Mouse (Mus musculus) forebrain, embryonic 14.5 days (tissue): ENCODE measurements at regions not wholly inside any gene's neighbourhood (a gene's known extent, or its start where the extent isn't known, plus 50 kb on each side); places are given as distances from the start of the nearest gene placed in this dataset.

Experiments
- ATAC-seq: fragments of 200-750 bp; cut with Nextera tagmentation; 2 replicates; pipeline ENCODE4 v1.8.0; 2017; ENCODE audit warnings: mild to moderate bottlenecking, moderate library complexity
- DNase-seq: peaks from one replicate; pipeline ENCODE4 v3.0.0-alpha.2; 2015; ENCODE audit warnings: low spot score
- H3K27ac ChIP-seq: fragments of 300-500 bp; sonication (generic); 2 replicates; pipeline ENCODE4 v1.5.1; 2014; ENCODE audit warnings: low read depth, mild to moderate bottlenecking, control low read depth, low read length, moderate library complexity
- H3K27me3 ChIP-seq: fragments of 300-500 bp; sonication (generic); replicated peaks from 2 replicates; pipeline ENCODE4 v1.6.1; 2014; ENCODE audit warnings: low read length, control low read depth, mixed read lengths; ENCODE audit not compliant: control insufficient read depth, insufficient read depth
- H3K36me3 ChIP-seq: fragments of 300-500 bp; sonication (generic); 2 replicates; pipeline ENCODE4 v1.6.1; 2014; ENCODE audit warnings: low read length, control low read depth; ENCODE audit not compliant: control insufficient read depth, insufficient read depth
- H3K4me1 ChIP-seq: fragments of 300-500 bp; sonication (generic); 2 replicates; pipeline ENCODE4 v1.6.1; 2014; ENCODE audit warnings: antibody characterized with exemption, low read length, control low read depth; ENCODE audit not compliant: control insufficient read depth, insufficient read depth
- H3K4me2 ChIP-seq: fragments of 300-500 bp; sonication (generic); 2 replicates; pipeline ENCODE4 v1.6.1; 2014; ENCODE audit warnings: mild to moderate bottlenecking, control low read depth, low read length
- H3K4me3 ChIP-seq: fragments of 300-500 bp; sonication (generic); 2 replicates; pipeline ENCODE4 v1.5.1; 2014; ENCODE audit warnings: low read depth, low read length, control low read depth
- H3K9ac ChIP-seq: fragments of 300-500 bp; sonication (generic); 2 replicates; pipeline ENCODE4 v1.6.1; 2014; ENCODE audit warnings: mild to moderate bottlenecking, low read length, control low read depth, moderate library complexity
- H3K9me3 ChIP-seq: fragments of 300-500 bp; sonication (generic); replicated peaks from 2 replicates; pipeline ENCODE4 v1.6.1; 2016; ENCODE audit warnings: low read length, control low read depth, mixed read lengths; ENCODE audit not compliant: control insufficient read depth
- WGBS: fragments of 180-500 bp; shearing (Covaris S2); extraction: QIAGEN DNeasy Blood & Tissue Kit; methylation state at CpG from one replicate; pipeline ENCODE4 v1.1.7; 2014; 5-methylcytosine and 5-hydroxymethylcytosine counted together

DNA sequence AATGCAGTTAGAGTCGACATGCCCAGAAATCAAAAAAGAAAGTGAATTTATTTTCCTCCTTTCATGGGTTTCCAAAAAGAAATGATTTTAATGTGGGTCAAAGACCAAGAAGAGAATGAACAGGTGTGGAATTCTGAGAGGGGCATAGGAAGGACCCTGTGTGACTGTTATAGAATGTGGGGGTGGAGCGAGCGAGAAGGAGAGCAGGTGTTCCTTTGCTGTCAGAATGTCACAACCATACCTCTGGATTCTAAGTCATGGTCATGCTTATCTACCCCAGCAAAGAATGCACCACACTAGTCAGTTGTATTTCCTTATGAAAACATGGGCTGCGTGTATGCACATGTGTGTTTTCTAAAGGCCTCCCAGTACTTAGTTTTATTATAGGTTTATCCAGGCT lies 168.9 kb upstream of the Itga4 start:
- no peak overlapping the region for H3K4me3 ChIP-seq
- ATAC-seq = no peak
- no peak overlapping the region for H3K27ac ChIP-seq
- H3K9ac ChIP-seq = no peak overlapping the region
- no peaks in the 10 kb centered on the region for H3K9me3 ChIP-seq
- no peaks in the 10 kb centered on the region for H3K27me3 ChIP-seq
- DNase-seq = no peak
- H3K4me1 ChIP-seq = no peaks in the 10 kb centered on the region
- 94% methylated on average over 4 of the region's 4 CpGs for WGBS
- H3K4me2 ChIP-seq = no peak overlapping the region
- no peaks in the 10 kb centered on the region for H3K36me3 ChIP-seq

DNA sequence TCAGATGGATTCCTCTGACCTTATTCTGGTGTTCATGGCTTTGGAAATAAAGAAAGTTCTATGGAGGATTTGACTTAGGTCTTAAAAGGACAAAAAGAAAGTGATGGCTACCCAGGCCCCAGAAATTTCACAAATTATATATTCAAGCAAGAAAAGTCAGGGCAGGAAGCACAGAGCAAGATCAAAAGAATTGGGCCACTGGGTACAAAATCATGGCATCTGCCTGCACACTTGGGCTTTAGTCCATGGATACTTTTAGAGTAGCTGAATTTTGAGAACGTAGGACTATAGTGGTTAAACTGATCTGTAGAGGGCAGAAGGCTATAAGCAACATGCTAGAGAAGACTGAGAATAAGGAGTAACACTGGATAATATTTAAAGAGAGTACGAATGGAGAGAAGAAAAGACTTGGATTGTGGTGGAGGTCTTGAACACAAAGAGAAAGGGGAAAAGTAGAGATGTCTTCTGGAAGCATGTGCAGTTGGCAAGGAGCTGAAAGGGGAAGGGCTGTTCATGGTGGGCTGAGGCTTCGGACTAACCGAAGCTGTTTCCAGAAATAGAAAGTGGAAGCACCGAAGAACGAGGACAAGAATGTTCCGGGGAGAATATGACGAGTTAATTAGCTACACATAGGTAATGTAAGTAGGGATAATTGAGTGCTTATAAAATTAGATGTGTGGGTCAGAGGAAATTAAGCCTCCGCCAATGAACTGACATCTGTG lies 168.2 kb upstream of the Itga4 start:
- Histone ChIP-seq H3K4me2 (no peak overlapping the region), H3K27me3 (no peaks in the 10 kb centered on the region), H3K9me3 (no peaks in the 10 kb centered on the region), H3K27ac (no peak overlapping the region), H3K9ac (no peak overlapping the region), H3K4me1 (no peaks in the 10 kb centered on the region), H3K4me3 (no peak overlapping the region), H3K36me3 (no peaks in the 10 kb centered on the region)
- 74% methylated on average over 9 of the region's 9 CpGs for WGBS
- no peak for ATAC-seq
- DNase-seq = no peak

DNA sequence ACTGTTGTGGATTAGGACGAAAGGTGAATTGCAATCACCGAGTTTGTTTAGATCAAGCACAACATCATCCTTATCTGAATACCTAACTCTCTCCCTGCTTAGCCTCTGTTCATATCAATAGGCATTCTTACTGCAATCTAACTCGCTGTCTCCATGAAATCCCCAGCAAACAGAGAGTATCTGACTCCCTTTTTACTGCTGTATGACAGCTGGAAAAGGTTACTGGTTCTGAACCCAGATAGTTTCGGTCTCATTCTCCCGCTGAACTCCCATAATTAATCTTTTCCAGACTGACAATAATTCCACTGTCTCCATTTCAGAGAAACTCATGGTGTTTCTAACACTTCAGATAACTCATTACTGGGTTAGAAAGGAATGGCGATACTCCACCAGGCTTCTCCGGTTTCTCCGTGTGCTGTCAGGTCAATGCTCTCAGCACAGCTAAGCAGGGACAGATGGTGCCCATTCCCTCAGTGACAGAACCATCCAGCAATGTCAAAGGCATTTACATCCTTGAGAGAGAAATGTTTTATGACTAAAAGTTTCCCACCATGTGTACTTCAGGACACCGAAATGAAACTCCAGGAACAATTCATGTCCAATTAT lies 167.5 kb upstream of the Itga4 start:
- Histone ChIP-seq H3K36me3 (no peaks in the 10 kb centered on the region), H3K27ac (no peak overlapping the region), H3K9me3 (no peaks in the 10 kb centered on the region), H3K4me2 (no peak overlapping the region), H3K9ac (no peak overlapping the region), H3K4me1 (no peaks in the 10 kb centered on the region), H3K27me3 (no peaks in the 10 kb centered on the region), H3K4me3 (no peak overlapping the region)
- WGBS = 81% methylated on average over 9 of the region's 9 CpGs
- no peak for DNase-seq
- no peak for ATAC-seq

DNA sequence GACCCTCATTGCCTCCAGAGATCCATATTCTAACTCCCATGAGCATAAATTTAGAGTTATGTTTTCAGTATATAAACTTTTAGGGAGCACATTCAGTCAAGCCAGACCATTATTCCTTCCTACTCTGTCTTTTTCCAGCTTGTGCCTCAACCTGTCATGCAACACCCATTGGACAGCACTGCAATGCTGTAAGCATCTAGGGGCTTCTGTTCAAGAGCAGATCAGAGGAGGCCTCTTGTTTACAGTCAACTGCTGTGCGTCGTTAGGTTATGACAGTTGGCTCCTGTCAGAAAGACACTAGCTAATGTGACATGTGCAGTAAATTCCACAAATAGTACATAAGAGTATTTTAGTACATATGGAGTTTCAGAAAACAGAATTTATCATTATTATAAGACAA lies 165.0 kb upstream of the Itga4 start:
- no peaks in the 10 kb centered on the region for H3K27me3 ChIP-seq
- ATAC-seq = no peak

DNA sequence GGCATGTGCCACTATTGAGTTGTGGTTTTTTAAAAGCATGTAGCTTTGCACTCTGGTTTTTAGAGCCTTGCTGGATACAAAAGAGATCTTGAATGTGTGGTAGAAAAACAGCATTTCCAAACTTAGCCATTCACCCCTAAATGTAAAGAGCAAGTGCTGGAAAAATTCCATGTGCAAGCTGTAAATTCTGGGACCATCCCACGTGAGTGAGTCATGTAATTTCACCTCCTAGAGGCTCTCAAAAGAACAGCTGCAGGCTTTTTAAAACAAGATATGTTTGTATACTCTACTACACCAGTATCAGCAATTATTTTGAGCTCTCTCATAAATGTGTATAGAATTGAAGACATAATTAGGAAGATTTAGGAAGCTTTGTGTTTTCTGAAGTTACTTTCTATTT lies 160.9 kb upstream of the Itga4 start:
- no peaks in the 10 kb centered on the region for H3K9me3 ChIP-seq
- 9% methylated on average over 1 of the region's 1 CpGs for WGBS

More for the DNA sequence above, 165.0 kb upstream of the Itga4 start:
- Histone ChIP-seq H3K9ac (no peak overlapping the region), H3K36me3 (no peaks in the 10 kb centered on the region), H3K4me3 (no peak overlapping the region), H3K27ac (no peak overlapping the region), H3K4me2 (no peak overlapping the region), H3K4me1 (no peaks in the 10 kb centered on the region), H3K9me3 (no peaks in the 10 kb centered on the region)
- WGBS = 87% methylated on average over 2 of the region's 2 CpGs
- no peak for DNase-seq

DNA sequence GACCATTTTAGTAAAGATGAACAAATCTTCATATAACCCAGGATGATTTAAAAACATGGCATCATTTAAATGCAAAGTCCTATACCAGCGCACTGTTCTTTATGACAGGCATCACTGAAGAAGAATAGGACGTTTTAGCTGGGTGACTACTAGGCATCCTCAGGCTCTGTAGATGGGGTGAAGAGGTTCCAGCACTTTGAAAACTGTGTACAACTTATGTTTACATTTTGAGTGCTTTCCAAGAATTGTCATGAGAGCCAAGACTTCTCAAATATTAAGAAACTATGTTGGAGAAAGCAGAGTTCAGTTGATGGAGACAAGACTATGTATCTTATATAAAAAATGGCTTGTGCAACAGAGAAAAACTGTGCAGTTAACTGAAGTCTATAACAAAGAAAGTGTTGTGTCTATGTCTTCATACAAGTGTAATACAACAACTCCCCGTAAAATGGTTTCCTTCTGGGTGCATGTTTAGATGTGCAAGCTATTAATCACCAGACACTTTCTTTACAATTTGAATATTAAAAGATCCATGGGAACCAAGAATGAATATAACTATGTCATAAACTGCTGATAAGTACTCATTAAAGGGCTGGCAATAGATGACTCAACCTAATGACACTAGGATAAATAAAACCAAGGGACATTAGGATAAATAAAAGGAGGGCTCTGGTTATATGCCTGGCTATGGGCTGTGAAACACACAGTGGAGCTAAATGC lies 158.5 kb upstream of the Itga4 start:
- no peak overlapping the region for H3K4me3 ChIP-seq
- DNase-seq = no peak
- H3K4me1 ChIP-seq = no peaks in the 10 kb centered on the region
- H3K9ac ChIP-seq = no peak overlapping the region
- H3K9me3 ChIP-seq = no peaks in the 10 kb centered on the region
- ATAC-seq = no peak
- no peaks in the 10 kb centered on the region for H3K36me3 ChIP-seq
- no peak overlapping the region for H3K27ac ChIP-seq
- no peak overlapping the region for H3K4me2 ChIP-seq
- H3K27me3 ChIP-seq = no peaks in the 10 kb centered on the region
- 84% methylated on average over 3 of the region's 3 CpGs for WGBS

More for the DNA sequence above, 160.9 kb upstream of the Itga4 start:
- Histone ChIP-seq H3K27me3 (no peaks in the 10 kb centered on the region), H3K9ac (no peak overlapping the region), H3K4me1 (no peaks in the 10 kb centered on the region), H3K4me3 (no peak overlapping the region), H3K4me2 (no peak overlapping the region), H3K27ac (no peak overlapping the region), H3K36me3 (no peaks in the 10 kb centered on the region)
- ATAC-seq = no peak
- DNase-seq = peak; percentile 33

DNA sequence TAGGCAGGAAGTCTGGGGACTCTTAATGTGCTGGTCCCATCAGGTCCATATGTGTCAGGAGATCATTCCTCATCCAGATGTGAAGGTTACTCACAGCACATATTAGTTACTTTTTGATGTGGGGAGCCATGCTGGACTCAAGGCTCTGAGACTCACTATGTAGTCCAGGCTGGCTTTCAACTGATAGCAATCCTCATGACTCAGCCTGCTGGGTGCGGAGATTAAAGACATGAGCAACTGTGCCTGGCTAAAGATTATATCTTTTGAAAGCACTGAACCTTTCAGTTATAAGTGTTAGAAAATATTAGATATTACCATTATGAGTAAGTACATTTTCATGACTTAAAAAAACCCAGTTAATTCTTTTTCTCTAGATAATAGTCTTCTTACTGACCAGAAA lies 155.6 kb upstream of the Itga4 start:
- DNase-seq (no peak), ATAC-seq (no peak)
- no peaks in the 10 kb centered on the region for H3K27me3 ChIP-seq
- no peak overlapping the region for H3K4me3 ChIP-seq
- no peak overlapping the region for H3K4me2 ChIP-seq
- no peak overlapping the region for H3K9ac ChIP-seq
- H3K4me1 ChIP-seq = no peaks in the 10 kb centered on the region
- no peaks in the 10 kb centered on the region for H3K36me3 ChIP-seq
- no peak overlapping the region for H3K27ac ChIP-seq
- H3K9me3 ChIP-seq = no peaks in the 10 kb centered on the region
- whole genome bisulfite sequencing = 98% methylated on average over 1 of the region's 1 CpGs

DNA sequence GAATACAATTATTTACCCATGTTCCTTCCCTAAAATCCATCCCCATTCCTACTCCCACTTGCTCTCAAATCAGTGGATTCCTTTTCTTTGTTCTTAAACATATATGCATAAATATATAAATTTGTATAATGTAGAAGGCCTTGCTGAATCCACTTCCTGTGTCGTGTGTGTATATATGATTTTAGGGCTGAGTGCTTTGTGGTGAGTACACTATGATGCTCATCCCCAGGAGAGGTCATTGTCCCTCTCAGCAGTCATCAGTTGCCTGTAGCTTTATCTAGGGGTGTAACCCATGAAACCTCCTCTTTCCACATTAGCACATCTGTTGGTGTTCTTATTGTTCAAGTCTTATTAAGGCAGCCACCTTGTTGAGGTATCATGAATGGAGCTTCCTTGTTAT lies 143.6 kb upstream of the Itga4 start:
- no peak overlapping the region for H3K4me3 ChIP-seq
- H3K27me3 ChIP-seq = no peaks in the 10 kb centered on the region
- WGBS = 97% methylated on average over 1 of the region's 1 CpGs
- DNase-seq (no peak), ATAC-seq (no peak)
- H3K9me3 ChIP-seq = no peaks in the 10 kb centered on the region
- H3K4me1 ChIP-seq = no peaks in the 10 kb centered on the region
- no peaks in the 10 kb centered on the region for H3K36me3 ChIP-seq
- H3K27ac ChIP-seq = no peak overlapping the region
- H3K9ac ChIP-seq = no peak overlapping the region
- no peak overlapping the region for H3K4me2 ChIP-seq

DNA sequence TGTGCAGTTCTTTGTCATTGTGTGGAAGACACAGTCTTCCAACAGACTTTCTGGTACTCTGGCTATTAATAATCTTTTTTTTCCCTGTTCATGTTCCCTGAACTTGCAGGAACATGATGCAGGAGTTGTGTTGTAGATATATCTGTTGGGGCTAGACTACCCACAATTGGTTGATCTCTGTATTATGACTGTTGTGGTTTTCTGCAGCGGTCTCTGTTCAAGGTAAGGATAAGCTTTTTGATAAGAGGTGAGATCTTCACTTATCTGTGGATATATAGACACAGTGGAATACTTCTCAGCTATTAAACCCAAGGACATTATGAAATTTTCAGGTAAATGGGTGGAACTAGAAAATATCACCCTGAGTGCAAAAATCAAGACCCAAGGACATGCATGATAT lies 143.2 kb upstream of the Itga4 start:
- no peaks in the 10 kb centered on the region for H3K36me3 ChIP-seq
- no peak overlapping the region for H3K4me3 ChIP-seq
- no peaks in the 10 kb centered on the region for H3K9me3 ChIP-seq
- H3K4me2 ChIP-seq = no peak overlapping the region
- no peak overlapping the region for H3K27ac ChIP-seq
- no peak overlapping the region for H3K9ac ChIP-seq
- ATAC-seq (no peak), DNase-seq (no peak)
- WGBS = 94% methylated on average over 1 of the region's 1 CpGs
- no peaks in the 10 kb centered on the region for H3K4me1 ChIP-seq
- H3K27me3 ChIP-seq = no peaks in the 10 kb centered on the region
